In genomic region chr9:36796781-36797555, GRCm38 (mm10) we compare ENCODE assay signal across 8 mouse cellular contexts. TPM values are rescaled to one million over a fixed set of nuclear protein-coding genes. Genes with fewer than 3 reads are reported as not detected.
A peak's percentile ranks its signal among the peaks of the same experiment; 100 is the strongest.
DNase-seq lines count a peak whose midpoint lies in the region; ATAC-seq and TF ChIP-seq lines count a peak whose summit lies in the region.

TSS of gene Ei24 (minus strand) at chr9:36797393.

- no peaks in the 10 kb centered on the region for H3K27me3 ChIP-seq in hindbrain, embryonic 10.5 days (ENCODE audit: insufficient read depth, poor library complexity, severe bottlenecking)
- no peaks in the 10 kb centered on the region for H3K27me3 ChIP-seq in lung, embryonic 16.5 days (ENCODE audit: control insufficient read depth, insufficient read depth, low read depth, low read length)
- H3K27me3 ChIP-seq in thymus, adult 2 months (ENCODE audit: control insufficient read depth, insufficient read depth, low read length): no peaks in the 10 kb centered on the region

- ATAC-seq in lung, embryonic 16.5 days (ENCODE audit: low read depth): peak; percentile 100

- peak within 1 kb of the TSS; percentile 73 for H3K4me2 ChIP-seq in lung, embryonic 16.5 days (ENCODE audit: low read depth, low read length)

- TF ChIP-seq CTCF in thymus, adult 2 months (IDR thresholded peaks at IDR 0.05; ENCODE audit: borderline replicate concordance, control insufficient read depth, extremely low read depth, insufficient read depth, low read length, poor library complexity): no peak

- DNase-seq in Muller cell, postnatal 12 days (ENCODE audit: inconsistent ontology term): peak; percentile 94
- peak; percentile 95 for DNase-seq in cerebellum, adult 9-11 months
- DNase-seq in frontal cortex, adult 2 months (ENCODE audit: extremely low spot score in 1 of 2, low spot score in 1 of 2): peak; percentile 74 to 94
- peak; percentile 93 for DNase-seq in hindbrain, embryonic 10.5 days (ENCODE audit: low spot score)
- DNase-seq in layer of hippocampus, adult 9-11 months: peak; percentile 90
- DNase-seq in ovary, adult 18-20 months (ENCODE audit: low spot score): peak; percentile 86
- peak; percentile 80 for DNase-seq in thymus, adult 2 months

- H3K36me3 ChIP-seq in hindbrain, embryonic 10.5 days: peaks cover 10% of the 10 kb centered on the region
- peaks cover 2% of the 10 kb centered on the region; the same call in 1 of the 2 replicates for H3K36me3 ChIP-seq in lung, embryonic 16.5 days (ENCODE audit: control insufficient read depth, insufficient read depth, low read length)
- peaks cover 6% of the 10 kb centered on the region; the same call in 1 of the 2 replicates for H3K36me3 ChIP-seq in thymus, adult 2 months (ENCODE audit: control insufficient read depth, insufficient read depth, low read length)

- under 1% methylated on average over 66 of the region's 66 CpGs for WGBS in hindbrain, embryonic 10.5 days
- 0% methylated on average over 63 of the region's 66 CpGs for WGBS in lung, embryonic 16.5 days
- WGBS in thymus, adult 2 months: under 1% methylated on average over 66 of the region's 66 CpGs

- TF ChIP-seq POLR2A in thymus, adult 2 months (IDR thresholded peaks at IDR 0.05; ENCODE audit: control insufficient read depth, extremely low read depth, insufficient read depth, low read length, poor library complexity): 0 out of 2 replicates have a peak, but pooled peaks have one; percentile 24

- H3K9ac ChIP-seq in lung, embryonic 16.5 days (ENCODE audit: low read length): peak within 1 kb of the TSS; percentile 99

- peak within 1 kb of the TSS; percentile 96 for H3K27ac ChIP-seq in hindbrain, embryonic 10.5 days
- H3K27ac ChIP-seq in lung, embryonic 16.5 days (ENCODE audit: low read length): peak within 1 kb of the TSS; percentile 70
- H3K27ac ChIP-seq in thymus, adult 2 months (ENCODE audit: control insufficient read depth, insufficient read depth, low read length): no peak within 1 kb of the TSS

- H3K4me3 ChIP-seq in hindbrain, embryonic 10.5 days: peak within 1 kb of the TSS; percentile 96
- peak within 1 kb of the TSS; percentile 97 for H3K4me3 ChIP-seq in lung, embryonic 16.5 days (ENCODE audit: low read length)
- H3K4me3 ChIP-seq in thymus, adult 2 months (ENCODE audit: control insufficient read depth, insufficient read depth, low read length): peak within 1 kb of the TSS; percentile 80

- no peaks in the 10 kb centered on the region for H3K9me3 ChIP-seq in hindbrain, embryonic 10.5 days
- no peaks in the 10 kb centered on the region for H3K9me3 ChIP-seq in lung, embryonic 16.5 days (ENCODE audit: control insufficient read depth, low read length)

- H3K4me1 ChIP-seq in hindbrain, embryonic 10.5 days (replicated peaks): peaks cover 26% of the 10 kb centered on the region
- peaks cover 8% of the 10 kb centered on the region for H3K4me1 ChIP-seq in lung, embryonic 16.5 days (replicated peaks; ENCODE audit: control insufficient read depth, insufficient read depth, low read length)
- no peaks in the 10 kb centered on the region for H3K4me1 ChIP-seq in thymus, adult 2 months (replicated peaks; ENCODE audit: control insufficient read depth, insufficient read depth, low read length)

RNA-seq across cellular contexts. Expression of gene Ei24, which starts in this region (rescaled TPM):
- polyA plus RNA-seq in frontal cortex, adult 2 months (2012; rRNA removed): 128 and 130 TPM in 2 replicates
- 95.6 and 96.1 TPM in 2 replicates for polyA plus RNA-seq in hindbrain, embryonic 10.5 days (2016; fragmentation: Nextera tagmentation; extraction: Ambion mirVana)
- 98.9 and 101 TPM in 2 replicates for polyA plus RNA-seq in lung, embryonic 16.5 days (2015; fragmentation: Nextera tagmentation; extraction: Ambion mirVana)
- polyA plus RNA-seq in thymus, adult 2 months (2012; rRNA removed): 30.2 and 55.9 TPM in 2 replicates
